Mouse (Mus musculus) embryo, embryonic 11 days (tissue): ENCODE data around the gene Hook2.
A peak's percentile ranks its signal among the peaks of the same experiment; 100 is the strongest.

Experiments used
- DNase-seq: peaks from one replicate; pipeline ENCODE4 v3.0.0-alpha.2; 2015

Gene Hook2

DNA sequence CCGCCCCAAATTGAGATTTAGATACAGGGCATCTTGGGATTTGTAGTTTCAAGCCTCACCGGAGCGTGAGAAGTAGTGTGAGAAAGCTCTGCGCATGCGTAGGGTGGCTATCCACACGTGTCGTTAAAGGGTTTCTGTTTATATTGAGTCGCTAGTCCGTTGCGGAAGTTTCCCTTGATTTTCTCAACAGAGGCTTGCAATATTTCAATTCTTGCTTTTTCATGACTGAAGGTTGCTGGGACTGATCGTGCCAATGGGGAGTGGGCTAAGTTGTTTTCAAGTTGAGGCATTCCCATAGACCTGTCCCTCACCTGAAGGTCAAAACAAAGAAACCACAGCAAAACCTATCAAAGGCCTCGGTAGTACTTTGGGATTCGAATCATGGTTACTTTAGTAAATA lies 44.4 kb downstream of the Hook2 start:
- DNase-seq: peak; percentile 91

DNA sequence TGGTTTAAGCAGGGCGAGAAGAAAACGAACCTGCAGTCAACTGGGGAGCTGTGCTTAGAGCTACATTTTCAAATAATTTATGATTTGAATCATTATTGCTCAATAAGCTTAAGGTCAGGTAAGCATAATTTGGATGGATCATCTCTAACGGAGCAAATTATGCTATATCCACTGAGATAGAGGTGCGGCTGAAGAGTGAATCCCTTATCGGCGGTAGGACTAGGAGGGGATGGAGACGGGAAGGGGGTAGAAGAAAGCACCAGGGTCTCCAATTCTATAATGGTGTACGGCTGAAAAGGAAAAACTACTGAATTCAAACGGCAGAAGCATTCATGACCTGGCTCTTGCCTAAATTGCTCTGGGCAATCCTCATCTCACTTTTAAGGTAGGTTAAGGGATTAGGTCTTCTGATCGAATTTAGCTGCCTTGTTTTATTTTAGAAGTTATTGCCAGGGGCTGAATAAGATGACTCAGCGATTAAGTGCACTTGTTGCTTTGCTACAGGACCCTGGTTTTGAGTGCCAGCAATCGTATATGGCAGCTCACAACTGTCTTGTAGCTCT lies 44.8 kb downstream of the Hook2 start:
- DNase-seq: no peak

DNA sequence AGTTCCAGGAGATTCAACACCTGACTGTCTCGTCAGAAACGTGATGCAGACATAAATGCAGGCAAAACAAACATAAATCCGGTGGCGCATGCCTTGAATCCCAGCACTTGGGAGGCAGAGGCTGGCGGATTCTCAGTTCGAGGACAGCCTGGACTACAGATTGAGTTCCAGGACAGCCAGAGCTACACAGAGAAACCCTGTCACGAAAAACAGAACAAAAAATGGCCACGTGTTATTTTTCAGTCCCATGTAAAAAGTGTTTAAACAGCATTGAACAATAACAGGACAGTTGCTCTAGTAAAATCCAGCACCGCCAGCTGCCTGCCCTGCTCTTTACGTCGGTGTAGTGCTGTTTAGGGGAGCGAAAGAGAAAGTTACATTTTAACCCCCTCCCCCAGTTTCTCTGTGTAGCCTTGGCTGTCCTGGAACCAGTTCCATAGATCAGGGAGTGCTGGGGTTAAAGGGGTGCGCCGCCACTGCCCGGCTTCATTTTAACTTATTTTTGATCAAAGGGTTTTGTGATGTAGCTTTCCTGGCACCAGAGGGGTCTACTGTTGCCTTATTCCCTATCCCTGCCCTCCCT lies 45.4 kb downstream of the Hook2 start:
- peak; percentile 32 for DNase-seq

DNA sequence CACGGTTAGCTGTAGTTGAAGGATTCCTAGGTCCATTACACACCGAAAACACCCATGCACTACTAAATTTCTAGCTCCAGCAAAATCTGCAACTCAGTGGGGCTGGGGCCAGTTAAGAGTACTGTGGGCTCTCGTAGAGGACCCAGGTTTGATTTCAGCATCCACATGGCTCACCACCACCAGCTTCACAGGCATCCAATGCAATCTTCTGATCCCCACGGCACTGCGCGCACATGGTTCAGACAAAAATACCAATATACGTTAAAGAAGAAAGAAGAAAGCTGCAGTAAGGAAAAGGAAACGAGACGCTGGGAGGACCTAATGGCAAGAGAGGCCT lies 45.9 kb downstream of the Hook2 start:
- no peak for DNase-seq

DNA sequence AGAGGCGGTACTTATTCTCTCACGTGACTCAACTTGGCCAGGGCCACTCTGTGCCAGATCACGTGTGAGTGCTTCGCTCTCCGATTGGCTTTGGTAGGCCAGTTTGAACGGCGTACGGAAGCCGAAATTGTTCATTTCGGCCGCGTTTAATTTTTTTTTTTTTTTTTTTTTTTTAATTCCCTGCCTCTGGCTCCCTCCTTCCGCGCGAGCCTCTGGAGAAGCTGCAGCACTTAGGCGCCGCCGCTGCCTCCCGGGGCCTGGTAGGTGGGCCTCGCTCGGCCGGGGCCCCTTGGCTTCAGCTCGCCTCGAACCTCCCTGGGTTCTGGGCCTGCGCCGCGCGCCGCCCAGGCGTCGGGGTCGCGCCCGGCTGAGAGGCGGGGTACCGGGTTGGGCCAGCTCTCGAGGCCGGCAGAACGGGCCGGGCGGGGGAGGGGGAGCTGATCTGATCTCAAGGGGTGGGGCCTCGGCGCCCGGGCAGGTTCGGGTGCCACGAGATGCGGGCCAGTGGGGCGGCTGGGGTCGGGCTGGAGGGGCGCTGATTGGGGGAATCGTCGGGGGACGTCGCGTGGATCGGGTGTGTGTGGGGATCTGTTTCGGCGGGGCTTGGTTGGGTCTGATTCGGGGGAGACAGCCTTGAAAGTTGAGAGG lies 46.4 kb downstream of the Hook2 start, which contains the start of gene Tnpo2:
Tnpo2 (plus strand) TSS at position 198 of the 648 bp plus-strand sequence.
- DNase-seq: peak; percentile 96

DNA sequence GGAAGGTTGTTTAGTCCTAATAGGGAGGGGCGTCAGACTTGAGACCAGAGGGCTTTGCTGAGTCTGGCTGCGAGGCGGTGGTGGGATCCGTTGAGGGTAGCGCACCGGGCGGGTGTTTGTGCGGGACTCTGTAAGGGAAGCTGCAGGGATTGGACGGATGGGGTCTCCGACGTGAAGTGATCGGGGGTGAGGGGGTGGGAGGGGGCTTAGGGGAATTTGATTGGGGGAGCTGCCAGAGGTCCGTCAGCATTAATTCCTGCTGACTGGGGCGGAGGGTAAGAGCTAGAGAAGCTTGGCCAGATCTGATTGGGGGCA lies 46.9 kb downstream of the Hook2 start:
- peak; percentile 81 for DNase-seq

DNA sequence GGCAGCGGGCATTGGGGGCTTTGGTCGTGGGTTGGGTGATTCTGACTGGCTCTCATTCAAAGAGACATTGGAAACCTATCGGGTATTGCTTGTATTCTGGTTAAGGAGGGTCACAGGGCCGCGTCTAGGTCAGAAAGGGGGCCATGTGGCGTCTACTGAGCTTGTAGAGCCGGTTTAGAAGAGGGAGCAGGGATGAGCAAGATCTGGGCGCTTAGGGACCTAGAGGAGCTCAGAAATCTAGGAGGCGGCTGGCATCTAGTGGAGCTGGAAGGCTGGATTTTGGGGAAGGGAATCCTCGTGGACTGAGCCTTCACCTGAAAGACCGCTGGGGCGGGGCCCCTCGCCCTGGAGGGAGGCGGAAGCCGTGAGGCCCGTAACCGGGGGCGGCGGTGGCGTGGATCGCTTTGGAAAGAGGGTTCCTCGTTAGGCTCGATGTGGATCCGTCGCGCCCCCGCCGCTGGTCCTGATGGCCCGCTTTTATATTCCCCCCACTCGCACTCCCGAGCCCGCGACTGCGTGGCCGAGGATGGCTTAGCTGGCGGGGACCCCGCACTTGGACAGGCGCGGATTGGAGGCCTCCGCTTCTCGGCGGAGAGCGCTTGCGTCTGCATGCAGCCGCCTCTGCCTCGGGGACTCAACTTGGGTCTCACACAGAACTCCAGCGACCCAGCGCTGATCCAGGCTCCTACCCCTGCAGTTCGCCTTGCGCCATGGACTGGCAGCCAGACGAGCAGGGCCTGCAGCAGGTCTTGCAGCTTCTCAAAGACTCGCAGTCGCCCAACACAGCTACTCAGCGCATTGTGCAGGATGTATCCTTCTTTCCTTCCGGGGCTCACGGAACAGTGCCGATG lies 47.5 kb downstream of the Hook2 start:
- peak; percentile 69 for DNase-seq

DNA sequence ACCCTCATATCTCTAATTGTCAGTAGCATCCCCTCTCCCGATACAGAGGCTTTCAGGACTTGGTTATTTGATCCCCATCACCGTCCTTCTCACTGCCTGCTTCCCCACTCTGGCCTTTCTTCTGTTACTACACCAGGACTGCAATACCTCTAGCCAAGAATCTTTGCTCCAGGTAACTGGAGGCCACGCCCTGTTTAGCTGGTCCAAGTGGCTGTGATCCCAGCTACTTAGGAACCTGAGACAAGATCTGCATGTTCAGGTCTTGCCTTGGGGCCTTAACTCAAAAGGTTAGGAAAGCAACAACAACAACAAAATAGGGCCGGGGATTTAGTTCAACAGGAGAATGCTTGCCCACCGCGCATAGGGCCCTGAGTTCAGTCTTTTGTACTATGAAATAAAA lies 53.2 kb downstream of the Hook2 start:
- no peak for DNase-seq
